Comparison of ENCODE assay signal across 9 mouse cellular contexts in the genomic region with DNA sequence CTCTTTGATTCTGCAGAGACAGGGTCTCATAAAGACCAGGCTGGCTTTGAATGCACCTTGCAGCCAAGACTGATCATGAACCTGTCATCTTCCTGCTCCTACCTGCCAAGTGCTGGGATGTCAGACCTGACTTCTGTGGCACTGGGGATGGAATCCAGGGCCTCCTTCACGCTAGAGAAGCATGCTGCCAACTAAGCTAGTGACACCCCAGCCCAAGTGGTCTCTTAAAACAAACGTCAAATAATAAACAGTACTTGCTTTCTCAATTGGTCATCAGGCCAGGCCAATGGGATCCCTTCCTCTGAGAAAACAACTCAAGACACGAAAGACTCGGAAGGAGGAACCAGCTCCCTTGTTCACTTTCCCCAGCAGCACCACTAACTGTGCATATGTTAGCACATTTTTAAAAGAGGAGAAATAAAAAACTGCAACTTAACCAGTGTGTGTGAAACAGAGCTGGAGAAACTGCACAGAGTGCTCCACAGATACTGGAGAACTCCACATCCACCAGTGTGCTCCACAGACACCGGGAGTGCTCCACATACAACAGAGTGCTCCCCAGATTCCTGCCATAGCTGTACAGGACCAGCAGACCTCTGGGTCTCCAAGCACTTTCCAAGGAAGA. TPM values are rescaled to one million over a fixed set of nuclear protein-coding genes. Genes with fewer than 3 reads are reported as not detected.
DNase-seq lines count a peak whose midpoint lies in the region; ATAC-seq and TF ChIP-seq lines count a peak whose summit lies in the region.
"Had no signal": no experiment of that assay in that cellular context is flagged by ENCODE, and none has a peak within 500 bp of the region (broad histone marks: within the 10 kb centered on the region; RNA-seq: fewer than 3 reads in every experiment).

No protein-coding gene starts in this region.

- WGBS in hindbrain, embryonic 13.5 days, result 67% methylated on average over 5 of the region's 5 CpGs
- 52% methylated on average over 5 of the region's 5 CpGs for WGBS in neural tube, embryonic 15.5 days

- intact Hi-C loops in left cerebral cortex, adult 2 months (cut with DNase I), result no loop called here
- intact Hi-C loops in left cerebral cortex, postnatal 4 days (cut with DNase I), result no loop called here

- ATAC-seq in frontal cortex, adult (ENCODE audit: low TSS enrichment), result peak; percentile 88
- no peak for ATAC-seq in hindbrain, embryonic 13.5 days (ENCODE audit: low FRiP score)
- no peak for ATAC-seq in neural tube, embryonic 15.5 days (ENCODE audit: low FRiP score)

- TF ChIP-seq CTCF in left cerebral cortex, adult 2 months (IDR thresholded peaks at IDR 0.05), result no peak

- peak overlapping the region; percentile 53; the same call in 1 of the 2 replicates for H3K27ac ChIP-seq in left cerebral cortex, adult 2 months
- peak overlapping the region; percentile 64 for H3K27ac ChIP-seq in hindbrain, embryonic 13.5 days
- peak overlapping the region; percentile 49 for H3K27ac ChIP-seq in neural tube, embryonic 15.5 days (replicated peaks)

- H3K4me3 ChIP-seq in left cerebral cortex, adult 2 months, result no peak overlapping the region
- no peak overlapping the region for H3K4me3 ChIP-seq in hindbrain, embryonic 13.5 days
- no peak overlapping the region for H3K4me3 ChIP-seq in neural tube, embryonic 15.5 days (replicated peaks)

- H3K27me3 ChIP-seq in hindbrain, embryonic 13.5 days, result no peaks in the 10 kb centered on the region
- 0 out of 2 replicates have a peak, but pooled peaks cover 3% of the 10 kb centered on the region for H3K27me3 ChIP-seq in neural tube, embryonic 15.5 days (replicated peaks)

- no peak for DNase-seq in frontal cortex, postnatal 25 days (ENCODE audit: low spot score in 2 of 2)
- no peak for DNase-seq in left cerebral cortex, adult 2 months (ENCODE audit: extremely low spot score in 1 of 2, low spot score in 2 of 2)
- DNase-seq in left cerebral cortex, postnatal 4 days, result no peak
- DNase-seq in right cerebral cortex, postnatal 4 days, result no peak
- no peak for DNase-seq in adrenal gland, postnatal 14 days
- DNase-seq: right cerebral cortex, postnatal 25 days had no signal

- H3K4me1 ChIP-seq in hindbrain, embryonic 13.5 days (replicated peaks), result peaks cover 58% of the 10 kb centered on the region
- peaks cover 48% of the 10 kb centered on the region for H3K4me1 ChIP-seq in neural tube, embryonic 15.5 days

- no peak overlapping the region; the same call in 1 of the 2 replicates for H3K9ac ChIP-seq in hindbrain, embryonic 13.5 days
- H3K9ac ChIP-seq in neural tube, embryonic 15.5 days (replicated peaks), result no peak overlapping the region

- H3K36me3 ChIP-seq in hindbrain, embryonic 13.5 days, result no peaks in the 10 kb centered on the region
- H3K36me3 ChIP-seq in neural tube, embryonic 15.5 days, result no peaks in the 10 kb centered on the region

- H3K9me3 ChIP-seq in hindbrain, embryonic 13.5 days, result no peaks in the 10 kb centered on the region
- no peaks in the 10 kb centered on the region for H3K9me3 ChIP-seq in neural tube, embryonic 15.5 days (replicated peaks)

- no peak overlapping the region for H3K4me2 ChIP-seq in hindbrain, embryonic 13.5 days
- no peak overlapping the region for H3K4me2 ChIP-seq in neural tube, embryonic 15.5 days

RNA-seq across cellular contexts. Expression of a gene that starts 56.3 kb away (rescaled TPM):
- total RNA-seq in left cerebral cortex, adult 2 months (2021), result 10 to 100 TPM; 44.1 to 47.9 TPM
- total RNA-seq in left cerebral cortex, postnatal 4 days (2021), result 10 to 100 TPM; 43.2 to 46.9 TPM
- 24.7 and 26.5 TPM in 2 replicates for polyA plus RNA-seq in hindbrain, embryonic 13.5 days (2015; fragmentation: Nextera tagmentation; extraction: Ambion mirVana)
- polyA plus RNA-seq in neural tube, embryonic 15.5 days (2015; fragmentation: Nextera tagmentation; extraction: Ambion mirVana), result 16.3 and 16.8 TPM in 2 replicates
- 36.6 and 37.9 TPM in 2 replicates for total RNA-seq in adrenal gland, postnatal 14 days (2021)
